Mouse (Mus musculus) right cerebral cortex, adult 18-20 months (tissue): ENCODE data around the gene Wnt11.

Experiments used
- DNase-seq: peaks from one replicate; pipeline ENCODE4 v3.0.0; 2022; ENCODE audit warnings: mixed read lengths

The Wnt11 gene

DNA sequence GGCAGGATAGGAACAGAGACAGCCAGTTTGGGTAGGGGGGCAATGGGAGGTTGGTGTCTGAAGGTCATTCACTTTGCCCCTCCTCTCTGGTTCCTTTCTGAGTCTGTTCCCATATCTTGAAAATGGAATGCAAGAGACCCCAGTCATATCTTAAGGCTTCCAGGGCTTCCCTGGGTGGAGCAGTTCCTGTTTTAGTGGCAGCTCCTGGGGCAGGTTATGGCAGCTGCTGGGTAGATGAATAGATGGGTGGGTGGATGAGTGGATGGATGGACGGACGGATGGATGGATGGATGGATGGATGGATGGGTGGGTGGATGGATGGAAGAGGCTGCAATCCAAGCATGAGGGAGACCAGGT lies 32.9 kb downstream of the Wnt11 start:
- DNase-seq: no peak

DNA sequence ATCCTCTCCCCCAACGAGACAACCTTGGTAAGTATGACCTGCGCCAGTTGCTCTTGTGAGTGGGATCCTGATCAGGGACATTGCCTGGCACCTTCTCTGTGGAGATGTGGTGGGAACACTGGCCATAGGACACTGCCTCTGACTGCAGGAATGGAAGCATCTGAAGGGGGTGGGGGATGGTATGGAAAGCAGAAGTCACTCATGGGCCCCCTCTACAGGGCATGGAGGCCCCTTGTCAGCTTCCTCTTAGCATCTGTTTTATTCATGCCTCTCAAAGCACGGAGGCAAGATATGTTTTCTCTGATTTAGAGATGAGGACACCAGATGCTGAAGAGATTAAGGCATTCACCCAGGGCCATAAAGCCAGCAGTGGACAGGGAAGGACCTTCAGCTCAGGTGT lies 34.2 kb downstream of the Wnt11 start:
- DNase-seq: no peak

DNA sequence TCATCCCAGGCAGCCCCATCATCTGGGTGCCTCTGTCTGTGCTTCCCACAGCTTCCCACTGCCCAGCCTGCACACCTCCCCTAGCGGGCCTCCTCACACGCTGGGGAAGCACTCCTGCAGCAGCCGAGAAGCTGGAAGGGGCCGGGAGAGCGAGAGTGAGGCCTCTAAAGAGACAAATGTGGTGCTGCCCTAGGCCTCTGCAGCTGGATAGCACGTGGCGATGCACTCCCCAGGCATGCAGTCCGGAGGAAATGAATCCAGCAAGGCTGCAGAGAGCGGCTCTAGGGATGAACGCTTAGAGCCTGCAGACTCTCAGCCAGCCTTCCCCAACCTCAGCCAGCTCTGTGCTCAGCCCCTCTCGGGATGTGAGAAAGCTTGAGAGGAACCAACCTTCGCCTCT lies 35.9 kb downstream of the Wnt11 start:
- DNase-seq: no peak

GRCm38 (mm10) chr7:98871882-98872281 lies 37.0 kb downstream of the Wnt11 start:
- DNase-seq: no peak

DNA sequence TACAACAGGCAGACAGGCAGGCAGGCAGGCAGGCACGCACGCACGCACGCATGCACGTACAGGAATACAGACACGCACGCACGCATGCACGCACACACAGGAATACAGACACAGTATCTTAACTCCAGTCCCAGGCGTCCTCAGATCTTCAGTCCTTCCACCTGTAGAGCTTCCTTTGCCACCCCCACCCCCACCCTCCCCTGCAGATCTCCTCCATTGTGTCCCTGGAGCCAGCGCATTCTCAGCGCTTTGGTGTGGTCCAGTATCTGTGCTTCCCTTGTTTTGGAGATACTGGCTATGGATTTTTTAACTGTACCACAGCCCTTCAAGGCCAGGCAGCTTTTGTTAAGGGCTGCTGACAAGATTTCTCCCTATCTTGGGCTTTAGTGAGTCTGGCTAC lies 38.4 kb downstream of the Wnt11 start:
- no peak for DNase-seq

GRCm38 (mm10) chr7:98874411-98874951 lies 39.6 kb downstream of the Wnt11 start:
- no peak for DNase-seq

- DNase-seq: no peak
These were observed 40.6 kb downstream of the Wnt11 start for GRCm38 (mm10) chr7:98875390-98875990.

- no peak for DNase-seq
These were observed 41.2 kb downstream of the Wnt11 start for GRCm38 (mm10) chr7:98876119-98876518.

DNA sequence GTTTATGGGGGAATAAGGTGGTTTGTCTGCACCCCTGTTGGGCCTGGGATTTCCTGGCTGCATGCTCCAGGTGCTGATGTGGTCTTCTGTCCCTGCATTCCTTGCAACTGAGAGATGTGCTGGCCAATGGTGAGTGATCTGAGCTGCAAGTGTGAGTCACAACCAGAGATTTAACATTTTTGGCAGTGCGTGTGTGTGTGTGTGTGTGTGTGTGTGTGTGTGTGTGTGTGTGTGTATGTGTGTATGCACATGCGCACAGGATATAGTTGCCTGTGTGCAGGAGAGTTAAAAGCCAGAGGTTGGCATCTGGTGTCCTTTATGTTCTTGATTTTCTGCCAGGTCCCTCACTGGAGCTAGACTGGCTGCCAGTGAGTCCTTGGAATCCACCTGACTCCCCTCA lies 44.3 kb downstream of the Wnt11 start:
- DNase-seq: no peak

- DNase-seq: no peak
These were observed 47.0 kb downstream of the Wnt11 start for GRCm38 (mm10) chr7:98881887-98882286.

DNA sequence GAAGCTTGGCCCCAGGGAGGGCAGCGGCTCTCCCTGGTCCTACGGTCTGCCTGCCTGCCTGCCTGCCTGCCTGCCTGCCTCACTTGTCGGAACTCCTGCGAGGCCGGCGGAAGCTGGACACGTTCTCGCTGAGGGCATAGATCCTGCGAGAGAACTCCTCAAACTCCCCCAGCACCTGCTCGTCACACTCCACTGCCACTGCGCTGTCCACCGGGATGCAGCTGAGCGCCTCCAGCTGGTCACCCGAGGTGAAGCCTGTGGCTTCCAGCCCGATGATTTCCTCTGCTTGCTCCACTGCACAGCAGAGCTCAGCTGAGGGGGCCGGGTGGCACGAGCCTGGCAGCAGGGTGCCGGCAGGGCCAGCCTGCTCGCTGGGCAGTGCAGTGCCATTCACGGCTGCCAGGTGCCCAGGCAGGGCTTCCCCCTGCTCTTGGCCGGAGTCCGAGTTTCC lies 52.9 kb downstream of the Wnt11 start:
- DNase-seq: no peak

DNA sequence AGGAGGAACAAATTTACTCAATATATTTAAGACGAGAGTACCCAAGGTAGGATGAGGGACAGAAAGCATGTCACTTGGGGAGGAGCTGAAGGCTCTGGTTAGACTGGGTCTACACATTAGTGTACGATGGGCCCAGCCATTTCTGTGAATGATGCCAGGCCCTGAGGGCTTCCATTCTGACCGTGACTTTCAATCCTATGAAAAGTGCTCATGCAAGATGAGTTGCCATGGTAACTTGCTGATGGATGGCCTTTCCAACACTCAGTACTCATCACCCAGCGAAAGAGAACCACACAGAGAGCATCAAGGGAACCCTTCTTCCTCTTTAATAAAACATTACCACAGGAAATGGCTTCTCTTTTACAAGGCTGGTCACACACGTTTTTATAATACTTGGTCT lies 53.9 kb downstream of the Wnt11 start:
- DNase-seq: no peak

- DNase-seq: no peak
These were observed 54.3 kb downstream of the Wnt11 start for GRCm38 (mm10) chr7:98889211-98889610.

GRCm38 (mm10) chr7:98893144-98893543 lies 58.2 kb downstream of the Wnt11 start:
- no peak for DNase-seq

- no peak for DNase-seq
These were observed 59.4 kb downstream of the Wnt11 start for GRCm38 (mm10) chr7:98894305-98894704.

DNA sequence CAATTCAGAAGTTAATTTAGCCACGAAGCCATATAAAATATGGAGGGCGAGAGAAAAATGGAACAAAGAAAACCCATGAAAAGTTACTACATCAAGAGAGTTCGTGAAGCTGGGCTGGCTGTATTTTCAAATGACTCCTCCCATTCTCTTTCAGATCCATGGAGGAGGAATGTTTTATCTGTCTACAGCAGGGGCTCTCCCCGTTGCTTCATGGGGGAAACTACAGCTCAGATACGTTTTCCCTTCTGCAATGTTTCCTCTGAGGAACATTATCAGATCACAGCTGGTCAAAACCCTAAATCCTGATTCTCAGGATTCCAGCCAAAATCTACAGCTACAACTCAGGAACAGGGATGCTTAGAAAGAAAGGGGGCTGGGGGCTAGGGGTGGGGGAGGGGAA lies 59.9 kb downstream of the Wnt11 start:
- DNase-seq: no peak

GRCm38 (mm10) chr7:98895501-98896095 lies 60.7 kb downstream of the Wnt11 start:
- DNase-seq: no peak

DNA sequence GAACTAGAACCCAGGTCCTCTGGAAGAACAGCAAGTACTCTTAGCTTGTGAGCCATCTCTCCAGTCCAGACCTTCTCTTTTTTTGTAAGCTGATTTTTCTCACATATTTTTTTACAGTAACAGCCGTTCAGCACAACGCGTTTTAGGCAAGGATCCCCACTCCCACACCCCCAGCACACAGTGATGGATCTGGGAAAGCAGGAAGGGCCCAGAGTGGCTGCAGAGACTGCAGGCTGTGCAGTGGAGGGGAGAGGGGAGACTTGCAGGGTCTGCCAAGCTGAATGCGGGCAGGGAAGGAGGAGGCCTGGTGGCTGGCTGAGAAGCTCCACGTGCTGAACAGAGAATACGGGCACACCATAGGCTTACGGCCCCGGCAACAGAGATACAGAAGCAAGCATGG lies 62.4 kb downstream of the Wnt11 start:
- DNase-seq: peak; percentile 51

DNA sequence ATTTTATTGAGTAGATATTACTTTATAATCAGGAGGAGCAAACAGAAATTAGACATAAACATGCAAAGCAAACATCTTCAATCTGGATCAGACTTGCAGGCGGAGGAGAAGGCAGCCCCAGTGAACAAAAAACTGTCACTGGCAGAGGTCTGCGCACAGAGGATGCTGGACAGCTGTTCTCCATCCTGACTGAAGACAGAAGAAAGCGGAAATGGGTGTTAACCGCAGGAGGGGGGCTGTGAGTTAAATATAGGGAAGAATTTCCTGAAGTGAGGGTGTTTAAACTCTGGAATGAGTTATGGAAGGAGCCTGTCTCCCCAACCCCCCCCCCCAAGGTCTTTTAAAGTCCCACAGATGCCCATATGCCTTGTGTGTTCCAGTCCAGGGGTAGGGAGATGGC lies 64.9 kb downstream of the Wnt11 start:
- DNase-seq: no peak

DNA sequence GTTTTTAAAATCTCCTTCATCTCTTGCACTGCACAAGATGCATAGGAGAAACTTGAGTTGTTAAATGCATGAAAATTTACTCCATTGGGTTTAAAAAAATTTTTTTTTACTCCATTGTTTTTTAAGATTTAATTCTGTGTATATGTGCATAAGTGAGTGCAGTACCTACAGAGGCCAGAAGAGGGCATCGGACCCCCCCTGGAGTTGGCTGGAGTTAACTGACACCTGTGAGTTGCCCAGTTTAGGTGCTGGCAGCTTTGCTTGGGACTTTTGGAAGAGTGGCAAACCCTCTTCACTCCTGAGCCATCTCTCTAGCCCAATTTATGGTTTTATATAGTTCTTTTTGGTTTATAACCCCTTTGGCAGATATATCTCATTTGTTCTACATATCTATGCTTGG lies 66.2 kb downstream of the Wnt11 start:
- no peak for DNase-seq

DNA sequence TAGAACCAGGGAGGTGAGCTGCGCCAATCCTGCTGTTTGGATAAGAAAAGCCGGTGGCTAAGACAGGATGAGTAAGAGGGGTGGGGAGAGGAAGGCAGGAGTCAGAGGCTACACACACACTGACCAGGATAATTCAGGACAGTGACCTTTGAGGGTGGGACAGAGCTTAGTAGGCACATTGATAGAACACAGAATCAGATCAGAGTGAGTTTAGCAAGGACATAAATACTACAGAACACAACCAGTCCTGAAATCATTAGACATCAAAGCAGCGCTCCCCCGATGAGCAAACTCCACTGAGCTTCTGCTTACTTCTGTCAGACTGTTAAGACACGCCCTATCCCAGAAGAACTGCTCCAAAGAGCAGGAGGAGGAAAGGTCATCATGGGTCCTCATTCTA lies 69.0 kb downstream of the Wnt11 start:
- DNase-seq: no peak
